Mouse (Mus musculus): ENCODE results near the gene Il1rapl2. TPM values are rescaled to one million over a fixed set of nuclear protein-coding genes. Genes with fewer than 3 reads are reported as not detected.
"Not testable (repeated sequence)": the region's sequence is repeated elsewhere in the genome, so short reads cannot be mapped to it uniquely, and the experiment has no call there.

Il1rapl2 gene
- polyA plus RNA-seq, 1 experiment, result not detected

DNA sequence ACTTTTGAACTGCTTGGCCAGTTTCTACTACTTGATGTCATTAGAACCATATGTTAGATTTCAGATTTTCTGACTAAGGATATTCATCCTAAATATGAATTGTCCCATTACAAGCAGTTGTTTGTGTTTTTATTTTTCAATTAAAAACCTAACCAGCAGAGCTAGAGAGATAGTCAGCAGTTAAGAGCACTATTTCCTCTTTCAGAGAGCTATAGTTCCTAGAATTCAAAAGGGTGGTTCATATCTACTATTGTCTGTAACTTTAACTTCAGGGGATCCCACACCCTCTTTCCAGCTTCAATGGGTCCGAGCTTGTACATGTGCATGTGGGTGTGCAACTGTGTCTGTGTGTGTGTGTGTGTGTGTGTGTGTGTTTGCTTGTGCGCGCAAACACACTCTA lies 472.7 kb downstream of the Il1rapl2 start:
- Histone ChIP-seq H3K4me3 (replicated peaks) (no peak overlapping the region), H3K36me3 (ENCODE audit: control insufficient read depth) (no peaks in the 10 kb centered on the region), H3K4me1 (ENCODE audit: control insufficient read depth) (no peaks in the 10 kb centered on the region), H3K27me3 (ENCODE audit: control insufficient read depth) (no peaks in the 10 kb centered on the region), H3K9me3 (ENCODE audit: control insufficient read depth, low read length) (no peaks in the 10 kb centered on the region)
- no peak for TF ChIP-seq TAL1 (IDR thresholded peaks at IDR 0.05; ENCODE audit: low read length)
- no peak for TF ChIP-seq GATA1 (IDR thresholded peaks at IDR 0.05; ENCODE audit: low read length)

DNA sequence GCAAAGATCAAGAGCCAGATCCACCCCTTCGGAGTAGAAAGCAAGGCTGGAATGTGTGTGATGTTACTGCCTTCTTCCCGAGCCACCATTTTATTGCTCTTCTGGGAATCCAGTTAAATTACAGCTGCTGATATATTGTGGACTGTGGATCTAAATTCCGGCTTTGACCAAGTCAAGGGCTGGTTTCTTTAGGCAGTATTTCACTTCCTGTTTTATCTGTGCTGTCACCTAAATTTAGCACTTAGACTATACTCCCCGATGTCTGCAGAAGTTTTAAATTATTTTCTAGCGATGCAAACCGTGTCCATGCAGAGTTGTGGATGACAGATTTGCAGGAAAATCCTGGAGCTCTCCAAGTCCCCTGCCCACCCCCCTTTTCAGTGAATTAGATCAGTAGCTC lies 533.5 kb downstream of the Il1rapl2 start:
- no peak overlapping the region for H3K4me3 ChIP-seq (replicated peaks)
- no peaks in the 10 kb centered on the region for H3K4me1 ChIP-seq (ENCODE audit: control insufficient read depth)
- H3K9me3 ChIP-seq (ENCODE audit: control insufficient read depth, low read length), result no peaks in the 10 kb centered on the region
- no peaks in the 10 kb centered on the region for H3K27me3 ChIP-seq (ENCODE audit: control insufficient read depth)
- no peaks in the 10 kb centered on the region for H3K36me3 ChIP-seq (ENCODE audit: control insufficient read depth)
- no peak for TF ChIP-seq TAL1 (IDR thresholded peaks at IDR 0.05; ENCODE audit: low read length)
- no peak for TF ChIP-seq GATA1 (IDR thresholded peaks at IDR 0.05; ENCODE audit: low read length)

DNA sequence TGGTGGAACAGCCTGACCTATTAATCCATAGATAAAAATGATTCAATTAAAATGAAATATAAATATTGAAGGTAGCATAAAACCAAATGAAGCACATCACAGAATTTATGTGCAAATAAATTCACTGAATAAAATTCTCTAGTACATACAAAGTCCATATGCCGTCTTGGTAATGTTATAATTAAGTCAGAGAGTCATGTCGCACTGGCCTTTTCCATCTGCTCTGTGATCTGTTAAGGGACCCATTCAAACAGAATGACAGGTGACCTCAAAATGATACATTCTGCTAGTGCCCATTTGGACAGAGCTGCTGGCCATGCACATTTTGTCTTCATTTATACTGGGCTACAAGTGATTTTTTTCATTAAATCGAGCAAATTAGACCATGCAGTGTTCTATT lies 534.3 kb downstream of the Il1rapl2 start:
- Histone ChIP-seq H3K36me3 (ENCODE audit: control insufficient read depth) (no peaks in the 10 kb centered on the region), H3K27me3 (ENCODE audit: control insufficient read depth) (no peaks in the 10 kb centered on the region), H3K9me3 (ENCODE audit: control insufficient read depth, low read length) (no peaks in the 10 kb centered on the region), H3K4me3 (replicated peaks) (no peak overlapping the region), H3K4me1 (ENCODE audit: control insufficient read depth) (no peaks in the 10 kb centered on the region)
- TF ChIP-seq GATA1 (IDR thresholded peaks at IDR 0.05; ENCODE audit: low read length) (no peak), TAL1 (IDR thresholded peaks at IDR 0.05; ENCODE audit: low read length) (no peak)

DNA sequence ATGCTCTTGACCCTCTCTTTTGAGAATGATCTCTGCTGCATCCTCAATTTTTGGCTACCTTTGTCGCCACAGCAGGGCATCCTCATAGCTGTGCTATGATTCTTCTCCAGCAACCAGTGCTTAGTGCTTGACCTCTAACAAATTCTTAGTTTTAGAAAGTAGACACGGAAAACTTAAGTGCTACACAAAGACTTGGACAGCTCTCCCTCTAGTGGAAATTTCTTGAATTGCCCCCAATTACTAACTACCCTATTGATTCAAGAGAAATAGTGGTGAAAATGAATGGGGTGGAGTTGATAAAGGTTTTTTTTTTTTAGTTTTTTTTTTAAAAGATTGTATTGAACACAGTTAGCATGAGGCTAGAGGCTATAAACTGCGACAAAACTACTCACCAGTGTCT lies 599.7 kb downstream of the Il1rapl2 start:
- no peaks in the 10 kb centered on the region for H3K36me3 ChIP-seq (ENCODE audit: control insufficient read depth)

DNA sequence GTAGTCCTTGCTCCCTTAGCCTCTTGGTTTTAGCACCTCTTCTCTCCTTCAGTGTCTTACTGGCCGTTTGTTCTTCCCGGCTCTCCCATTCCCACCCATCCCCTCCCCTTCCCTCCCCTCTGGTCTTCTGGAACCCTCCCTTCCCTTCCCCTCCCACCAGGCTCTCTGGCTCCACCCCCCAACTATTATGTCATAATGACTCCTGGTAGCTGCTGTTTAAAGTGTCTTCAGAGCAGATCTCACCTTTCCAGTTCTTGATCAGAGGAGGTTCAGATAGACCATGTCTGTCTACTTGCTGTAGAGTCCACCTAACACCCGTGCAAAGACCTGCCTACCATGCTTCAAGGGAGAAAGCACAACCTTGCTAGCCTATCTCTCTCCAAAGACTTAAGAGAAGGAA lies 639.1 kb downstream of the Il1rapl2 start, which contains the start of gene Tex13a:
Gene Tex13a (minus strand): TSS at position 101 of the 400 bp plus-strand sequence.
- TF ChIP-seq TAL1 (IDR thresholded peaks at IDR 0.05; ENCODE audit: low read length) (no peak), GATA1 (IDR thresholded peaks at IDR 0.05; ENCODE audit: low read length) (no peak)
- Histone ChIP-seq H3K4me3 (replicated peaks) (no peak within 1 kb of the TSS), H3K36me3 (ENCODE audit: control insufficient read depth) (no peaks in the 10 kb centered on the region), H3K9me3 (ENCODE audit: control insufficient read depth, low read length) (no peaks in the 10 kb centered on the region; the same call in 1 of the 2 replicates), H3K4me1 (ENCODE audit: control insufficient read depth) (no peaks in the 10 kb centered on the region), H3K27me3 (ENCODE audit: control insufficient read depth) (no peaks in the 10 kb centered on the region)

More for the DNA sequence above, 599.7 kb downstream of the Il1rapl2 start:
- TF ChIP-seq GATA1 (IDR thresholded peaks at IDR 0.05; ENCODE audit: low read length) (no peak), TAL1 (IDR thresholded peaks at IDR 0.05; ENCODE audit: low read length) (no peak)
- H3K27me3 ChIP-seq (ENCODE audit: control insufficient read depth), result no peaks in the 10 kb centered on the region
- H3K9me3 ChIP-seq (ENCODE audit: control insufficient read depth, low read length), result no peaks in the 10 kb centered on the region
- no peaks in the 10 kb centered on the region for H3K4me1 ChIP-seq (ENCODE audit: control insufficient read depth)
- no peak overlapping the region for H3K4me3 ChIP-seq (replicated peaks)

DNA sequence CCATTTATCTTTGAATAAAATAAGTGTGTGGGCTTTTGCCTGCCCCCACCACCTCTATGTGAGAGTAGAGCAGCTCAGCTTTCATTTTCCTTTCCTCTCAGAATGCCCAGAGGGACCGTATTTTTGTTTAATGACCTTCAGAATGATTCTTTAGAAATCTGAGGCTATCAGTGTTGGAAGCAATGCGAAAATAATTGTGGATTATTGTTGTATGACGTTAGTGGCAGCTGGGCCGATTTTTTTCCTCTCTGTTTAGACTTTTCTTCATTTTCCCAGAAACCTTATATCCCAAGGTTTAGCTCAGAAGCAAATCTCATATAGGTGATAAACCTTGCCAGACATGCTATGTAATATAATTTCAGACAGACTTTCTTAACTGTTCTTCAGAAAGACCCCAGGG lies 664.2 kb downstream of the Il1rapl2 start:
- Histone ChIP-seq H3K36me3 (ENCODE audit: control insufficient read depth) (no peaks in the 10 kb centered on the region), H3K9me3 (ENCODE audit: control insufficient read depth, low read length) (no peaks in the 10 kb centered on the region), H3K27me3 (ENCODE audit: control insufficient read depth) (no peaks in the 10 kb centered on the region), H3K4me1 (ENCODE audit: control insufficient read depth) (no peaks in the 10 kb centered on the region), H3K4me3 (replicated peaks) (no peak overlapping the region)
- TF ChIP-seq TAL1 (IDR thresholded peaks at IDR 0.05; ENCODE audit: low read length), result no peak
- TF ChIP-seq GATA1 (IDR thresholded peaks at IDR 0.05; ENCODE audit: low read length), result no peak

DNA sequence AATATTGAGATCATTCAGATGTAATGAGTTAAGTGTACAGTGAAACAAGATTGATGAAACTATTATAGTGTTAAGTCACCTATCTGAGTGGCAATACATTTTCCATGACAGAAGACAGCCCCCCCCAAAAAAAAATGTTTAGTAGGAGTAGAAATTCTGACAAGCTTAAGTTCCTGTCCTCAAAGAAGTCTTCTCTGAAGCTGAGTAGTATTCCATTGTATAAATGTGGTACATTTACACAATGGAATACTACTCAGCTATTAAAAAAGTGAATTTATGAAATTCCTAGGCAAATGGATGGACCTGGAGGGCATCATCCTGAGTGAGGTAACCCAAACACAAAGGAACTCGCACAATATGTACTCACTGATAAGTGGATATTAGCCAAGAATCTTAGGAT lies 778.3 kb downstream of the Il1rapl2 start:
- H3K36me3 ChIP-seq (ENCODE audit: control insufficient read depth); H3K4me3 ChIP-seq (replicated peaks); H3K9me3 ChIP-seq (ENCODE audit: control insufficient read depth, low read length); H3K4me1 ChIP-seq (ENCODE audit: control insufficient read depth); H3K27me3 ChIP-seq (ENCODE audit: control insufficient read depth): not testable (repeated sequence)

DNA sequence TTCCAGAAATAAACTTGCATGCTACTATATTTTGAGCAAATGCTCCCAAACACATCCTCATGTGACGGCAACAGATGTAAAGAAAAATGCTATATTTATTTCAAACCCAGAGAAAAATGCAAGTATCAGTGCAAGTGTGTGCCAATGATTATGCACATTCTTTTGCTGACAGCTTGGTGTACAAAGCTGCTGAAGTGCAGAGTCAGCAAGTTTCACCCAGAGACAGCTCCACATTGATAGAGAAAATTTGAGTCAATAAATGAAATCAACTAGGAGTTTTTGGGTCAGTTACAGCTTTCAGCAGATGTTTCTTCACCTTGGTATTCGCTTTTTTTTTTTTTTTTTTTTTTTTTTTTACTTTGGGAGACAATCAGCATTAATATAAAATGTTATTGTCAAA lies 863.4 kb downstream of the Il1rapl2 start:
- no peaks in the 10 kb centered on the region for H3K27me3 ChIP-seq (ENCODE audit: control insufficient read depth)
- H3K9me3 ChIP-seq (ENCODE audit: control insufficient read depth, low read length), result no peaks in the 10 kb centered on the region
- H3K36me3 ChIP-seq (ENCODE audit: control insufficient read depth), result no peaks in the 10 kb centered on the region
- no peaks in the 10 kb centered on the region for H3K4me1 ChIP-seq (ENCODE audit: control insufficient read depth)
- H3K4me3 ChIP-seq (replicated peaks), result no peak overlapping the region
- TF ChIP-seq TAL1 (IDR thresholded peaks at IDR 0.05; ENCODE audit: low read length) (no peak), GATA1 (IDR thresholded peaks at IDR 0.05; ENCODE audit: low read length) (no peak)

DNA sequence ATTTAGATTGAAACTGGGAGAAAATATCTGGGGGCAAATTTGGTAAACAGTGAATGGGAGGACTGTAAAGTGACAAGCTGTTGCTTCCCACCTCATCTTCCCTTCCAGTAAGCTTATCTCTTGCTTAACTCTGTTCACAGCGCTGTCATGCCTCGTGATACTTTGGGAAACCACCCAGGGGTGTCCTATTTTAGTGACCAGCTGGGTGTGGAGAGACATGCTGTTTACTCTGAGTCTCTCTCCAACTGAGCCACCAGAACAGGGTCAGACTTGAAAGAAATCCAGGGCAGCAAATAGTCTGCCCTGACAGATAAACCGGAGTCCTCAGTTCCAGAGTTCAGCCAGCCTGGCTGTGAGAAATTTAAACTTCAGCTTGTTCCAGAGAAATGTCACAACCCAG lies 867.5 kb downstream of the Il1rapl2 start:
- no peaks in the 10 kb centered on the region for H3K36me3 ChIP-seq (ENCODE audit: control insufficient read depth)
- TF ChIP-seq GATA1 (IDR thresholded peaks at IDR 0.05; ENCODE audit: low read length) (no peak), TAL1 (IDR thresholded peaks at IDR 0.05; ENCODE audit: low read length) (no peak)
- H3K9me3 ChIP-seq (ENCODE audit: control insufficient read depth, low read length), result no peaks in the 10 kb centered on the region
- no peaks in the 10 kb centered on the region for H3K4me1 ChIP-seq (ENCODE audit: control insufficient read depth)
- no peaks in the 10 kb centered on the region for H3K27me3 ChIP-seq (ENCODE audit: control insufficient read depth)
- no peak overlapping the region for H3K4me3 ChIP-seq (replicated peaks)

DNA sequence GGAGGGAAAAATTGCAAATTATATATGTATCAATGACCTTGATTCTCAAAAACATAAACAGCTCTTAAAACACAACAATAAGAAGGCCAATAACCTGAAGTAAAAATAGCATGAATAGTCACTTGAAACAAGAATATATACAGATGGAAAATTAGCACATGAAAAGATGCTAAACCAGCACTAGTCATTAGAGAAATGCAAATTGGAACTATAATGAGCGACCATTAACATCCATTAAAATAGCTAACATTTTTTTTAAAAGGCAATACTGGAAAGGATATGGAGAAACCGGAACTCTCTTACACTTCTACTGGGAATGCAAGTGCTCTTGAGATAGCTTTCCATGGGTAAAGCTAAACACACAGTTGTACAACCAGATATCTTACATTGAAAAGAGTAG lies 879.4 kb downstream of the Il1rapl2 start:
- H3K27me3 ChIP-seq (ENCODE audit: control insufficient read depth), result no peaks in the 10 kb centered on the region
- no peaks in the 10 kb centered on the region for H3K9me3 ChIP-seq (ENCODE audit: control insufficient read depth, low read length)
- H3K4me1 ChIP-seq (ENCODE audit: control insufficient read depth), result no peaks in the 10 kb centered on the region
- TF ChIP-seq GATA1 (IDR thresholded peaks at IDR 0.05; ENCODE audit: low read length), result no peak
- TF ChIP-seq TAL1 (IDR thresholded peaks at IDR 0.05; ENCODE audit: low read length), result no peak
- H3K36me3 ChIP-seq (ENCODE audit: control insufficient read depth), result no peaks in the 10 kb centered on the region
- no peak overlapping the region for H3K4me3 ChIP-seq (replicated peaks)
